Mouse (Mus musculus): ENCODE results near the gene Senp1.
A peak's percentile ranks its signal among the peaks of the same experiment; 100 is the strongest.

Gene Senp1

GRCm38 (mm10) chr15:98002113-98002990 lies 91.2 kb downstream of the Senp1 start:
- DNase-seq (ENCODE audit: low spot score in 2 of 2) = no peak

- DNase-seq (ENCODE audit: low spot score in 2 of 2) = no peak
Observed at GRCm38 (mm10) chr15:98001321-98002112, 92.0 kb downstream of the Senp1 start.

GRCm38 (mm10) chr15:97999991-98000390 lies 93.6 kb downstream of the Senp1 start:
- no peak for DNase-seq (ENCODE audit: low spot score in 2 of 2)

GRCm38 (mm10) chr15:97999546-97999945 lies 94.0 kb downstream of the Senp1 start:
- no peak for DNase-seq (ENCODE audit: low spot score in 2 of 2)

GRCm38 (mm10) chr15:97996716-97997256 lies 96.8 kb downstream of the Senp1 start:
- DNase-seq (ENCODE audit: low spot score in 2 of 2) = peak in 1 of 2 experiments; percentile 67

GRCm38 (mm10) chr15:97992712-97993286 lies 100.7 kb downstream of the Senp1 start:
- DNase-seq (ENCODE audit: low spot score in 2 of 2) = peak; percentile 66 to 82

GRCm38 (mm10) chr15:97992027-97992711 lies 101.4 kb downstream of the Senp1 start:
- DNase-seq (ENCODE audit: low spot score in 2 of 2) = peak in 1 of 2 experiments; percentile 30

- DNase-seq (ENCODE audit: low spot score in 2 of 2) = no peak
Observed at GRCm38 (mm10) chr15:97991285-97991895, 102.2 kb downstream of the Senp1 start.

- no peak for DNase-seq (ENCODE audit: low spot score in 2 of 2)
Observed at GRCm38 (mm10) chr15:97990721-97991120, 102.8 kb downstream of the Senp1 start.

- DNase-seq (ENCODE audit: low spot score in 2 of 2) = no peak
Observed at GRCm38 (mm10) chr15:97990124-97990523, 103.4 kb downstream of the Senp1 start.

GRCm38 (mm10) chr15:97989544-97989943 lies 104.0 kb downstream of the Senp1 start:
- DNase-seq (ENCODE audit: low spot score in 2 of 2) = no peak
